Mouse (Mus musculus) naive thymus-derived CD4-positive, alpha-beta T cell, adult 2 months (primary cell): ENCODE data around the gene Sgcb.

ENCODE experiments used
- DNase-seq: peaks from one replicate; pipeline ENCODE4 v3.0.0-alpha.2; 2011; ENCODE audit warnings: low read depth

Gene Sgcb

GRCm38 (mm10) chr5:73647261-73647900 is at the start of gene Sgcb:
TSS of gene Sgcb (minus strand) at chr5:73647790.
- DNase-seq = peak; percentile 83

- DNase-seq = no peak
Observed at GRCm38 (mm10) chr5:73694254-73695015, 46.8 kb upstream of the Sgcb start.

- no peak for DNase-seq
Observed at GRCm38 (mm10) chr5:73693778-73694177, 46.2 kb upstream of the Sgcb start.

DNA sequence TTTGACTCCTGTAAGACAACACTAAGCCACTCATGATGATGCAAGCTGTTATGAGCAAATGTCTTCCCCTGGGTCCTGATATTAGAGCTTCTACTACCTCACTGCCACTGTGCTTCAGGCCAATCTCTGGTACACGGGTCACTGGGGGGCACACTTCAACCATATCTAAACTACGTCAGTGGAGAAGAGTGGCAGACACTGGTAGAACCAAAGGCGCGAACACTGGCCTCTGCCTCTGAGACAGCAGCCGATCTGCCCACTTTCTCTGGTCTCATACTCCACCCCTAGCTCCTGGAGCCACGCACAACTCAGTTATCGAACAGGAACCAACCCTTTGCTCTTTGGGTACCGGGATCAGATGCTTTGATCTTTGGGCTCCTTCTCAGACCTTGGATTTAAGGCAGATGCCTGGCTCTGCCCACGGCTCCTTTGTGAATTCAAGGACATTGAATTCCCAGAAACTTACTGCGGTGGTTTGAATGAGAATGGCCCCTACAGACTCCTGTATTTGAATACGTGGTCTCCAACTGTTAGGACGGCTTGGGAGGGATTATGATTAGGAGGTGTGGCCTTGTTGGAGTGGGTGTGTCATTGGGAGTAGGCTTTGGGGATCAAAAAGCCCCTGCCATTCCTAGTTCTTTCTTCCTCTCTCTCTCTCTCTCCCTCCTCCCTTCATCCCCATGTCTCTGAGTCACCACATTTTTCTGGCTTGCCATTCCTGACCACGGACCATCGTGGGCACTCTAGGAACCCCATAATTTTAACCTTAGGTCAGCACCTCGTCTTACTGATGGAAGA is 44.3 kb upstream of the Sgcb start:
- DNase-seq = no peak

GRCm38 (mm10) chr5:73690146-73690545 is 42.6 kb upstream of the Sgcb start:
- DNase-seq = no peak

DNA sequence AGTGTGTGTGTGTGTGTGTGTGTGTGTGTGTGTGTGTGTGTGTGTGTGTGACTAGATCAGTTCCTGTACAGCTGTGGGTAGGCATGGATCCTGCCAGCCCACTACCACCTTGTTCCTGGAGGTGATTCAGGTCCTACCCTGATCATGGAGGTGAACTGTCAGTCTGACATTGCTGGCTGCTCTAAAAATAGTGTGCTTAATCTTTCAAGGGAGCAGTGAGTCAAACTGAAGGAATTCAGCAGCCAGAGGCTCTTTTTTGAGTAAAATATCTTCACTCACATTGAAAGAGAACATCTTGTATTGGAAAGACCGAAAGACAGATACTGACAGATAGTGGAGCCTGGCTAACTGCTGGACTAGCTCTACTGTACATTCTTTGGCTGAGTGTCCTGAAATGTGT is 41.0 kb upstream of the Sgcb start:
- no peak for DNase-seq

DNA sequence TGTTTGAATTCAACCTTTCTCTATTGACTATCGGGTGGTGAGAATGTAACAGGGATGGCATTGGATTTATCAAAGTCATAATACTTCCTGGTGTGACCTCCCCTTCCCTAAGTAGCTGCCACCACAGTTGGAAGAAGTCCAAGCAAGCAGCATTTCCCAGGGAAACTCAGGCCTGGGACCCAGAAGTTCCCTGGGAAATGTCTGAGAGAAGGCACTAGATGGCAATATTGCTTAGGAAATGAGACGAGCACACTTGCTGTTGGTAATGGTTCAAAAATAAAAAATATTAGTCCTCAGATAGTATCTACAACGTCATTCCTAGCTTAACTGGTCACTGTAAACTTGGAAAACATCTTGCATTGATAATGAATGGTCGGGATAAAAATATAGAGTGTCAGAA is 38.6 kb upstream of the Sgcb start:
- DNase-seq = no peak

- no peak for DNase-seq
Observed at GRCm38 (mm10) chr5:73683706-73684409, 36.3 kb upstream of the Sgcb start.

- DNase-seq = no peak
Observed at GRCm38 (mm10) chr5:73683221-73683620, 35.6 kb upstream of the Sgcb start.

DNA sequence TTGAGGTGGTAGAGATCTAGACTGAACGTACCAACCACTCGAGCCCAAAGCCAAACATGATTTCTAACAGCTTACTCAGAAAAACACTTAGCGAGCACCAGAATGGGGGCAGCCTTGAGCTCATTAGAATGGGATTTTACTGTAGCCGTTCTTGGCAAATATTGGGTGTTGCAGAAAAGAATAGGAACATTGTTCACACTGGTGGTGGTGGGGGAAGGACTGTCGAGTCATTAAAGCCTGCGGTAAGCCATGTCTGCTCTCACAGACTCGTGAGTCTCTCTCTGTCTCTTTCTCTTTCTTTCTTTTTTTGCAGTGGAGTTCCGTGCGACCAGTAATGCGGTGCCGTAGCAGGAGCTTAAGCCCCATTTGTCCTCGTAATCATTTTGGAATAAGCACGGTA is 29.0 kb upstream of the Sgcb start:
- DNase-seq = no peak

DNA sequence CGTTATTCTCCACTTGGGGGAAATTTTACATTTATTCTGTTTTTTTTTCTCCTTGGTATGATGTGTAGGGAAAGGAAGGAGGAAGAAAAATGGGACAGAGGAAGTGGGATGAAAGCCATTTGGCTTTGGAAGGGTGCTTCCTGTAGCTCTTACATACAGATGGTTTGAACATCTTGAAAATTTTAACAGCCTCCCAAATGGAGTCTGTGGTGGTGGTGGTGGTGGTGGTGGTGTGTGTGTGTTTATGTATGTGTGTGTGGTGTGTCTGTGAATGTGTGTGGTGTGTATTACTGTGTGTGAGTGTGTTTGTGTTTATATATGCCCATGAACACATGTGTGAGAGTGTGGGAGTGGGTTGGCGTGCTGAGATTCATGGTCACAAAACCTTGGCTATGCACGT is 28.0 kb upstream of the Sgcb start:
- DNase-seq = no peak

DNA sequence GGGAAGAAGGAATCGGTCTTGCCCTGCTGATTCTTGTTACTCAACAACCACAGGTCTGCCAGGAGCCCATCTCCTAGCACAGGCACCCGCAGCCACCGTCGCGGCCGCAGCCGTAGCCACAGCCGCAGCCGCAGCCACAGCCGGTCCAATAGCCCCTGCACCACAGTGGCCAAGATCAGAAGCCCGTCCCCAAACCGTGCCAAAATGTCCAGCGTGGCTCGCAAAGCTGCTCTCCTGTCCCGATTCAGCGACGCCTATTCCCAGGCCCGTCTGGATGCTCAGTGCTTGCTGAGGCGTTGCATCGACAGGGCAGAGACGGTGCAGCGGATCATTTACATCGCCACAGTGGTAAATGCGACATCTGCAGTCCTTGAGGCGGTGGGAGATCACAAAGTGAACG is 21.8 kb upstream of the Sgcb start:
- DNase-seq = no peak

DNA sequence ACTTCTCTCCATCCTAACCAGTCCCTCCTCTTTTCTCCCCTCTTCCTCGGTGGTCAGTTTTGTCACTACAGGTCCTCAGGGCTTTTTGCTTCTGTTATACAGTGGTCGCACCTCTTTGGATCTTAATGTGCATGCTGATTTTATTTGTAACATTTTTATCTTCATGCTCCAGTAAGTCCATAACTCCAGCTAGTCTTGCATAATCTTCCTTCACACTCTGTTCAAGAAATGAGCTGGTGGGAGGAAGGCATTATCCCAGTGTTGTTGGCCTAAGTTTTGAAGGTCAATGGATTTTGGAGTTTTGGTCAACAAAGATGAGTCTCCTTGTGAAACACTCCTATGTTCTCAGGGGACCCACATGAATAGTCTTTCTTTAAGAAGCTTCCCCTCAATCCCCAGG is 20.3 kb upstream of the Sgcb start:
- DNase-seq = no peak

DNA sequence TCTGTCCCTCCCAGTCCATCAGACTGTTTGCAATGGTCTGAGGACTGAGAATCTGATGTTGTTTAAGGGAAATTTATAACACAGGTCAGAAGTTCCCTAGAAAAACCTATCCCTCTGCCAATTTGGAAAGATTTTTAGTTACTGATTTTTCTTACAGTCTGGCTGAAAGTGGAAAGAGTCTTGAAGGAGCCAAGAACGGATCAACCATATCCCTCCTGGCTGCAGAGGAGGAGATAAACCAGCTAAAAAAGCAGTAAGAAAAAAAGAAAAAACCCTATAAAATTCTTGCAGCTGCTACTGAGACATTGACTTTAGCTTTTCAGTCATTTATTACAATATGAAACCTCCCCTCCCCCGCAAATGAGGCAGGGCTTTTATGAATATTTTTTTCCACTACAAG is 19.1 kb upstream of the Sgcb start:
- DNase-seq = no peak

DNA sequence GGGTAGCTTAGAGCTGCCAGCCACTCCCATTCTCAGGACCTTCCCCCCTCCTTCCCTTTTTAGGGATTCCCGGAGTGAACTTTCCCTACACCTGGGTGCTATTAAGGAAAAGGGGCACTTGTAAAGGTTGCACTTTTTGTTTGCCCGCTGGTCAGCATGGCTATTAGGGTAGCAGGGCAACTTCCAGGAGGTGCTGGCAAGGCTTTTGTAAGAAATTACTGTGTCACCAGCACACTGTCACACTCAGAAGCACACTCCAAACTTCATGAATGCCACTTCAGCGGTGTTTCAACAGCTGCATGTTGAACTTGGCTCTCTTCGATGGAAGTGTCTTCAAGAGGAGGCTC is 4.2 kb upstream of the Sgcb start:
- no peak for DNase-seq

- peak; percentile 43 for DNase-seq
Observed at GRCm38 (mm10) chr5:73651061-73651854, 3.7 kb upstream of the Sgcb start, which contains the start of gene Spata18. TSS of gene Spata18 (plus strand) at chr5:73651379.

- DNase-seq = peak; percentile 44
Observed at GRCm38 (mm10) chr5:73650365-73650964, 2.9 kb upstream of the Sgcb start.

GRCm38 (mm10) chr5:73642091-73642490 is 5.5 kb downstream of the Sgcb start:
- peak; percentile 59 for DNase-seq

- DNase-seq = no peak
Observed at GRCm38 (mm10) chr5:73641058-73641457, 6.5 kb downstream of the Sgcb start.

- DNase-seq = peak; percentile 59
Observed at GRCm38 (mm10) chr5:73637337-73638107, 10.1 kb downstream of the Sgcb start.
